Mouse (Mus musculus) C2C12 (cell line): ENCODE results near the gene Lztr1. TPM values are rescaled to one million over a fixed set of nuclear protein-coding genes. Genes with fewer than 3 reads are reported as not detected.

Experiments used
- H3K27me3 ChIP-seq: one replicate; pipeline ENCODE4 v1.6.1; 2011; ENCODE audit not compliant: control insufficient read depth, insufficient read depth, insufficient read length
- H3K36me3 ChIP-seq: one replicate; pipeline ENCODE4 v1.6.1; 2011; ENCODE audit not compliant: control insufficient read depth, insufficient read depth
- H3K4me3 ChIP-seq: one replicate; pipeline ENCODE4 v1.5.1; 2011; ENCODE audit warnings: mild to moderate bottlenecking, control low read depth; ENCODE audit not compliant: poor library complexity, insufficient read depth, severe bottlenecking
- H3K79me2 ChIP-seq: one replicate; pipeline ENCODE4 v1.6.1; 2011; ENCODE audit not compliant: control insufficient read depth, insufficient read depth
- H3K79me3 ChIP-seq: one replicate; pipeline ENCODE4 v1.6.1; 2011; ENCODE audit warnings: low read depth, control low read depth
- H3ac ChIP-seq: one replicate; pipeline ENCODE3; 2011; ENCODE audit warnings: low read depth; ENCODE audit not compliant: control insufficient read depth, insufficient read length
- CEBPB ChIP-seq: IDR thresholded peaks from one replicate; pipeline ENCODE4 v1.6.1; 2011; ENCODE audit warnings: low read depth, mild to moderate bottlenecking, control low read depth, moderate library complexity
- CTCF ChIP-seq: IDR thresholded peaks from one replicate; pipeline ENCODE4 v1.5.1; 2011; ENCODE audit not compliant: control insufficient read depth, insufficient read depth, insufficient read length
- FOSL1 ChIP-seq: IDR thresholded peaks from one replicate; pipeline ENCODE4 v1.8.0; 2011; ENCODE audit warnings: mild to moderate bottlenecking, low read length; ENCODE audit not compliant: poor library complexity, insufficient read depth, severe bottlenecking
- MAX ChIP-seq: IDR thresholded peaks from one replicate; pipeline ENCODE4 v1.6.1; 2011; ENCODE audit warnings: mild to moderate bottlenecking, control low read depth
- MYOD1 ChIP-seq: IDR thresholded peaks from one replicate; pipeline ENCODE4 v1.6.1; 2011; ENCODE audit warnings: low read depth; ENCODE audit not compliant: control insufficient read depth, insufficient read length
- MYOG ChIP-seq: IDR thresholded peaks from one replicate; pipeline ENCODE4 v1.6.1; 2011; ENCODE audit not compliant: control insufficient read depth, insufficient read length; ENCODE audit errors: extremely low read depth
- USF1 ChIP-seq: IDR thresholded peaks from one replicate; pipeline ENCODE4 v1.6.1; 2011; ENCODE audit warnings: low read depth, mild to moderate bottlenecking, control low read depth, moderate library complexity
- polyA plus RNA-seq: library from polyadenylated mRNA; unstranded; fragments of >200 nt; fragmentation: generic; extraction: Trizol; gene quantifications from one replicate; pipeline ENCODE4 v1.2.1, GENCODE M21; 2012; ENCODE audit warnings: missing spikeins

Lztr1 gene
- polyA plus RNA-seq, 1 experiment: 69.0 TPM

GRCm38 (mm10) chr16:17556180-17556579 lies 47.7 kb downstream of the Lztr1 start:
- Histone ChIP-seq H3K79me3 (no peaks in the 10 kb centered on the region), H3K79me2 (no peaks in the 10 kb centered on the region), H3ac (no peak overlapping the region), H3K36me3 (no peaks in the 10 kb centered on the region), H3K4me3 (no peak overlapping the region), H3K27me3 (no peaks in the 10 kb centered on the region)
- TF ChIP-seq FOSL1: no peak
- TF ChIP-seq USF1: peak; percentile 42

- Histone ChIP-seq H3K36me3 (no peaks in the 10 kb centered on the region), H3K79me2 (no peaks in the 10 kb centered on the region), H3K27me3 (no peaks in the 10 kb centered on the region), H3K4me3 (no peak overlapping the region), H3ac (no peak overlapping the region), H3K79me3 (no peaks in the 10 kb centered on the region)
- TF ChIP-seq MAX (no peak), CEBPB (no peak), CTCF (no peak), USF1 (no peak), MYOG (no peak), FOSL1 (no peak)
Measured at GRCm38 (mm10) chr16:17556907-17557306, 48.4 kb downstream of the Lztr1 start.

- Histone ChIP-seq H3K36me3 (no peaks in the 10 kb centered on the region), H3K4me3 (no peak overlapping the region), H3ac (no peak overlapping the region), H3K79me3 (no peaks in the 10 kb centered on the region), H3K79me2 (no peaks in the 10 kb centered on the region), H3K27me3 (no peaks in the 10 kb centered on the region)
- TF ChIP-seq CTCF (peak; percentile 91), FOSL1 (no peak)
Measured at GRCm38 (mm10) chr16:17557947-17558480, 49.5 kb downstream of the Lztr1 start.

GRCm38 (mm10) chr16:17558811-17559210 lies 50.3 kb downstream of the Lztr1 start:
- Histone ChIP-seq H3ac (no peak overlapping the region), H3K79me2 (no peaks in the 10 kb centered on the region), H3K36me3 (no peaks in the 10 kb centered on the region), H3K27me3 (no peaks in the 10 kb centered on the region), H3K79me3 (no peaks in the 10 kb centered on the region), H3K4me3 (no peak overlapping the region)
- no peak for TF ChIP-seq CTCF
- TF ChIP-seq MYOD1: no peak
- TF ChIP-seq CEBPB: no peak
- TF ChIP-seq MAX: no peak
- no peak for TF ChIP-seq FOSL1
- no peak for TF ChIP-seq MYOG
- TF ChIP-seq USF1: no peak

GRCm38 (mm10) chr16:17559396-17560027 lies 51.0 kb downstream of the Lztr1 start:
- H3K79me2 ChIP-seq: no peaks in the 10 kb centered on the region
- TF ChIP-seq CTCF (no peak), MYOD1 (no peak), CEBPB (no peak), FOSL1 (no peak), MYOG (no peak), USF1 (no peak), MAX (no peak)
- no peaks in the 10 kb centered on the region for H3K36me3 ChIP-seq
- no peaks in the 10 kb centered on the region for H3K27me3 ChIP-seq
- no peak overlapping the region for H3ac ChIP-seq
- H3K4me3 ChIP-seq: no peak overlapping the region
- H3K79me3 ChIP-seq: no peaks in the 10 kb centered on the region

- Histone ChIP-seq H3K27me3 (no peaks in the 10 kb centered on the region), H3K4me3 (no peak within 1 kb of the TSS), H3K36me3 (no peaks in the 10 kb centered on the region), H3K79me3 (no peaks in the 10 kb centered on the region), H3ac (peak within 1 kb of the TSS; percentile 10), H3K79me2 (no peaks in the 10 kb centered on the region)
- TF ChIP-seq USF1: no peak
- TF ChIP-seq MYOD1: peak; percentile 18
Measured at GRCm38 (mm10) chr16:17561128-17561750, 52.8 kb downstream of the Lztr1 start, which contains the start of gene Lrrc74b. TSS of gene Lrrc74b (minus strand) at chr16:17561247.
